Mouse (Mus musculus): Measurements from ENCODE around the gene Cass4.

- TF ChIP-seq CTCF (IDR thresholded peaks at IDR 0.05 in 2 of 3, conservative IDR thresholded peaks at IDR 0.05 in 1 of 3; ENCODE audit: control insufficient read depth in 1 of 3, insufficient read depth in 1 of 3, low read depth in 2 of 3, low read length in 3 of 3, poor library complexity in 1 of 3, severe bottlenecking in 1 of 3) (no peak), E2F4 (IDR thresholded peaks at IDR 0.05; ENCODE audit: borderline replicate concordance, low read depth, low read length) (no peak)
Observed at GRCm38 (mm10) chr2:172376999-172377515, 16.5 kb upstream of the Cass4 start.

All from MEL (cell line).